Mouse (Mus musculus): ENCODE data around the gene St6galnac3.

St6galnac3 gene

GRCm38 (mm10) chr3:153733364-153734159 lies 8.6 kb upstream of the St6galnac3 start:
- no peak for DNase-seq (ENCODE audit: low spot score)

DNA sequence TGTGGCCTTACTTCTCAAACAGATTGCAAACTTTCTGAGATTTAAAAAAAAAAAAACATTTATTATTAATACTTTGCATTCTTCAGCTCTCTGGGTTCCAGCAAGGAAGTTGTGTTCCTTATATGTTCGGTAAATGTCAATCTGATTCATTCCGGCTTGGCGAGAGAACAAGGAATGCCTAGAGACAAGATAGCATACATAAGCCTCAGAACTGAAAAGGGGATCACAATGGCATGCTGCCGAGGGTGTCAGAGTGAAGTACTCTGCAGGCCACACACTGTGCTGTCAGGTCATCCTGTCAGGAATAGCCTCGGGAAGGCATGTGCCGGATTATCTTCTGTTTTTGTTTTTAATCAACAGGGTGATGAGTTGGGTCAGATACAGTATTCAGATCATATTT lies 7.8 kb upstream of the St6galnac3 start:
- no peak for DNase-seq (ENCODE audit: low spot score)

GRCm38 (mm10) chr3:153732035-153732434 lies 7.1 kb upstream of the St6galnac3 start:
- DNase-seq (ENCODE audit: low spot score): no peak

DNA sequence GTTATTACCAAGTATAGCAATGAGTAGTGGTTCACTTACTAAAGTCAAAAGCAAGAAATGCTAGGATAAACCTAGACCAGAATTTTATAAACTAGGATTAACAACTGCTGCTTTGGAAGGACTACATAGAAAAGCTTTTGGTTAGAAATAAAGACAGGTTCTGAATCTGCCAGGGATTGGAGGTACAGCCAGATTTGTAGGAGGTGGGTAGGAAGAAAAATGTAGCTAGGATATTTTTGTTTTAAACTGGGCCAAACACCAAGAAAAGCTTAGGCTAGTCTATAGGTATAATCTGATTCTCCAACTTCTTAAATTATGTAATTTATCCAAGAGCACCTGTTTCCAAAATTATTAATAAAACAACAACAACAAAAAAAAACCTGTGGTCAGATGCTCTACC lies 3.6 kb upstream of the St6galnac3 start:
- DNase-seq (ENCODE audit: low spot score): no peak

DNA sequence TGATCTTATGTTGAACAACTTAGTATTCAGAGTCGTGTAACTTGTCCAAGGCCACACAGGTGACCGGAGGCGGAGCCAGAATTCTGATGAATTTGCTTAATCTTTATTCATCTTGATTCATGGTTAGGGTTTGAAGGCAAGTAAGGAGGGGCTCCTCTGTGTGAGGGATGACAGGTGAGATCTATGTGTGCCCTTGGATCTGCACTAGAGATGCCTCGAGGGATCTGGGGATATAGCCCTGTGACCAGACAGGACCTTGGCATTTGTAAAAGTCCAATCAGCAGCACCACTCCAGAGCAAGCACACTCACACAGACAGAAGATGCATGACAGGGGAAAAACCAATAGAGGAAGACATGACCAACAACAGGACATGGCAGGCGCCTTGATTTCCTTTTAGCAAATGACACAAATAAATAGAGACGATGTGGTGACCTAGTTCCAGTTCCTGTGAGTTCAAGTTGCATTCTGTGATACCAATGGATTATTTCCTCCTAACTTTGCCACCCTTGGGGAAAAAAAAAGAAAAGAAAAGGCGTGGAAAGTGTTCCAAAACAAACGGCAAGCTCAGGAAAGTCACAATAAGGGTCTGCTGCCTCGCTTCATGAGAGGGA lies 1.4 kb downstream of the St6galnac3 start:
- DNase-seq (ENCODE audit: low spot score): no peak

GRCm38 (mm10) chr3:153721525-153721924 lies 3.4 kb downstream of the St6galnac3 start:
- no peak for DNase-seq (ENCODE audit: low spot score)

GRCm38 (mm10) chr3:153720922-153721321 lies 4.1 kb downstream of the St6galnac3 start:
- no peak for DNase-seq (ENCODE audit: low spot score)

- DNase-seq (ENCODE audit: low spot score): no peak
These were observed 4.7 kb downstream of the St6galnac3 start for GRCm38 (mm10) chr3:153720296-153720695.

DNA sequence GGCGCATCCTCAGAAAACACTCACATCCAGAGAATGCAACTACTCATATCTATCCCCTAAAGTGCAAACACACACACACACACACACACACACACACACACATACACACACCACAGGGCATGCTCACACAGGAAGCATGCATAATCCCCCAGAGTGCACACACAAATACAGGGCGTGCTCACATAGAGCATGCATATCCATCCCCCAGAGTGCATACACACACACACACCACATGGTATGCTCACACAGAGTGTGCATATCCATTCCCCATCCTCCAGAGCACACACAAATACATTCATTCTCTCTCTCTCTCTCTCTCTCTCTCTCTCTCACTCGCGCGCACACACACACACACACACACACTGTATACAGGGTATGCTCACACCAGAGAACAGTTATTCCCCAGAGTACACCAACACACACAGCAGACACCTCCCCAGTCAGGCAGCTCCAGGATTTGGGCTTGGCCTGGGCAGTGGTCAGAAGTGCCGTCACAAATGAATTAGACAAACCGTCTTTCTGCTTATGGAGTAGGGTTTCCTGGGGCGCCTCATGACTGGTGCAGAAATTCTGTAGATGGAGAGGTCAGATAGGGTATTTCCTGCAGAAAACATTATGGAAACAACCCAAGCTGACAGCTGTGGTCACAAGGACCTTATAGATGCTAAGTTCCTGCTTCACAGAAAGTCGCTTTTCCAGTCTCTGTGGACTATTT lies 5.6 kb downstream of the St6galnac3 start:
- DNase-seq (ENCODE audit: low spot score): no peak

DNA sequence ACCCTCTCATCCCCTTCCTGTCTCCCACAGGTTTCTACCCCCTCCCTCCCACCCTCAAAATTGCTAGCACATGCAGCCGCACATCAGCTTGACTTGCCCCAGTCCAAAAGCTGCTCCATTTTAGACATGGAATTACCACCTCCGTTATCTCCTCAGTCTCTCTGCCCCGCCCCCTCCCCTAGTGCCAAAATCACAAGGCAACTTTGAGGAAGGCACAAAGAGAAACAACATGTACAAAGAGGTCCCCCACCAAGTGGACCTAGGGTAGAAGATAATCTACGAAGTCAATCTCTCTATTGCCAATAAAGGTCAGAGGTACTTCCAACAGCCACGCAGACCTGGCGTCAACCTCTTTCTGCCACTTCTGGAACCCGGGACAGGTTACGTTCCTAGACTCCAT lies 6.2 kb downstream of the St6galnac3 start:
- no peak for DNase-seq (ENCODE audit: low spot score)

- no peak for DNase-seq (ENCODE audit: low spot score)
These were observed 7.2 kb downstream of the St6galnac3 start for GRCm38 (mm10) chr3:153717742-153718141.

- no peak for DNase-seq (ENCODE audit: low spot score)
These were observed 9.3 kb downstream of the St6galnac3 start for GRCm38 (mm10) chr3:153715646-153716045.

GRCm38 (mm10) chr3:153710545-153710944 lies 14.4 kb downstream of the St6galnac3 start:
- no peak for DNase-seq (ENCODE audit: low spot score)

- no peak for DNase-seq (ENCODE audit: low spot score)
These were observed 17.3 kb downstream of the St6galnac3 start for GRCm38 (mm10) chr3:153707687-153708086.

GRCm38 (mm10) chr3:153706901-153707300 lies 18.1 kb downstream of the St6galnac3 start:
- DNase-seq (ENCODE audit: low spot score): no peak

DNA sequence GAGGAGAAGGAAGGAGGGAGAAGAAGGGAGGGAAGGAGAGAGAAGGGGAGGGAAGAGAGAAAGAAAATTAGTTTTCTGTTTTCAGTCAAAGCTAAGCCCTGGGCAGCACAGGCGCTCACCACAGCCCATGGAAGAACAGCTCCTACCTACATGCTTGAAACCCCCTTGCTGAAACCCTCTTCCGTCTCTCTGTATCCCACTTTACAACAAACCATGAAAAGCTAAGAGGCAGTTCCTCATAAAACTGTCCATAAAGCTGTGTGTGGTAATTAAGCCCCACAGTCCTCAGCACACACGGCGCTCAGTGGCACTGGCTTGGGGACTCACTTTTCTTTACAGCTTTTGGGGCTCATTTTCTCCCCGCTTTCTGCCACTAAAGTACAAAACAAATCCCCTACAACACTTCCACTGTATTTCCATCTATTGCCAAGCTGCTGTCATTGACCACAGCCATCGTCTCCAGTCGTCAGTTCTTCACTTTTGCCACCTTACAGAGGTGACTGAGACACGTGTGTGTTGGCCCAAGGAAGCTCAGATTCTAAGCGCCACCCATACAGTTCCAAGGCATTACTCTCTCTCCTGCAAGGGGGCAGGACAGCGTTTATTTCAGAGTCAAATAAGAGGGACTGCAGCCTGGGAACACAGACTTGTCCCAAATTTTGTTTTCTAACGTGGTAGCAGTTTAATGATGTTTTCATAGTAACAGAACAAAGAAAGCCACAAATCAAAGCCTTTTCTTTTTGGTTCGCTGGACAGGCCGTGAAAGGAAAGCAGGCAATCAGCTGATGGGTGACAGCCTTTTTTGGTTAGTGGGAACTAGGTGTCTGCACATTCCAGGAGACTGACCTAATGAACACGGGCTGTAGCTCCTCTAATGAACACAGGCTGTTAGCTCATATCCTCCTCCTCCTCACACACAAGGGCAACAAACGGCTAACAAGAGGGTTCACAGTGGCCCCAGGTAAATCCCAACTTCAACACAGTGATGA lies 22.9 kb downstream of the St6galnac3 start:
- DNase-seq (ENCODE audit: low spot score): no peak

DNA sequence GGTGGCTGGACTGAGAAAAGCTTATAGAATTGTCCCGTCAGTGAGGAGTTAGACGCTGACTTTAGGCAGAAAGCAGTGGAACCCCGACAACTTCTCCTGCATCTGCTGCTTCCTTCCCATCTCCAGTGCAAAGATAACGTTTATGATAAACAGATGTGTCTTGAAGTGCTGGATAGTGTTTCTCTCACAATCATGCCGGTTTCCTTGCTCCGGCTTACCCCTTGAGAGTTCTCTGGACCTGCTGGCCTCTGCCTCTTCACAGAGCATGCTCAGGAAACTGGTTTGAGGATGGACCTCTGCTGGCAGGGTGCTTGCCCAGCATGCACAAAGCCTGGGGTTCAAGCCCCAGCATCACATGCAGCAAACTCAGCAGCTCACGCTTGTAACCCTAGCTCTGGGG lies 23.8 kb downstream of the St6galnac3 start:
- DNase-seq (ENCODE audit: low spot score): no peak

GRCm38 (mm10) chr3:153699086-153699485 lies 25.9 kb downstream of the St6galnac3 start:
- no peak for DNase-seq (ENCODE audit: low spot score)

GRCm38 (mm10) chr3:153692978-153693377 lies 32.0 kb downstream of the St6galnac3 start:
- DNase-seq (ENCODE audit: low spot score): no peak

DNA sequence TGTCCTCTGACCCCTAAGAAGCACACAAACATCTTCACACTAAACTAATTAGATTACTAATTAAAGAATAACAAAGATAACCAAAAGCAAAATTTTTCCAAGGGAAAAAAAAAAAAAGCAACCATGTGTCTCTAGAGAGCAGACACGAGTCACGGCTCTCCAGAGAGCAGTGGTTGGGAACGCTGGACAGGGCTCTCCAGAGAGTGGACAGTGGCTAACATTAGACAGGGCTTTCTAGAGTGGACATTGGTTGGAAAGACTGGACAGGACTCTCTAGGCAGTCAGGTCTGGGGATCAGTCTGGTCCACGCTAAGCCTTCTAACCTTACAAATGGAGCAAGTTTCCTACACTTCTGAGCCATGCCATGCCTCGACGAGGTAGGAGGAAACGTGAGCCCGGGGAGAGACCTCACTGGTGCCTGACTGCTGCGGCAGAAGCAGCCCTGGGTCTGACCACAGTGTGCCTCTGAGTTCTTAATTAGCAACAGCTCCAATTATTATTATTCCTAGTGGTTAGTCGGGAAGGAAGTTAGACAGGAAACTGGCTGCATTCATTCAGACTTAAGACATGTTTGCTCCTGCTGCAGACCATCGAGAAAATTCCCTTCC lies 32.7 kb downstream of the St6galnac3 start:
- no peak for DNase-seq (ENCODE audit: low spot score)

GRCm38 (mm10) chr3:153691537-153691936 lies 33.4 kb downstream of the St6galnac3 start:
- DNase-seq (ENCODE audit: low spot score): no peak

All from ovary, postnatal 10 days (tissue).